Mouse (Mus musculus): ENCODE measurements around the gene Dgki. TPM values are rescaled to one million over a fixed set of nuclear protein-coding genes. Genes with fewer than 3 reads are reported as not detected.
A peak's percentile ranks its signal among the peaks of the same experiment; 100 is the strongest.

Dgki gene
- total and polyA plus RNA-seq, 3 experiments: not detected

GRCm38 (mm10) chr6:36960658-36961057, 339.3 kb downstream of the Dgki start:
- no peaks in the 10 kb centered on the region for H3K9me3 ChIP-seq (replicated peaks; ENCODE audit: insufficient read depth, low read length)
- H3K4me3 ChIP-seq (ENCODE audit: control insufficient read depth in 1 of 2, insufficient read depth in 1 of 2, low read depth in 2 of 2, low read length in 2 of 2): no peak overlapping the region
- no peak overlapping the region for H3K9ac ChIP-seq (ENCODE audit: control insufficient read depth, low read depth, low read length, poor library complexity, severe bottlenecking)
- H3K4me1 ChIP-seq (ENCODE audit: control insufficient read depth in 1 of 2, insufficient read depth in 2 of 2, low read length in 2 of 2): no peaks in the 10 kb centered on the region
- TF ChIP-seq MAFK (IDR thresholded peaks at IDR 0.05; ENCODE audit: borderline replicate concordance, low read depth, low read length) (no peak), TAL1 (IDR thresholded peaks at IDR 0.05; ENCODE audit: low read length) (no peak), E2F4 (IDR thresholded peaks at IDR 0.05; ENCODE audit: borderline replicate concordance, low read depth, low read length) (no peak), CHD1 (IDR thresholded peaks at IDR 0.05; ENCODE audit: low read depth, low read length) (no peak), ZNF384 (IDR thresholded peaks at IDR 0.05; ENCODE audit: low read depth, low read length) (no peak), SMC3 (IDR thresholded peaks at IDR 0.05; ENCODE audit: low read depth, low read length) (no peak), MAX (IDR thresholded peaks at IDR 0.05; ENCODE audit: low read length) (no peak), ELF1 (IDR thresholded peaks at IDR 0.05; ENCODE audit: low read depth, low read length) (no peak), ZKSCAN1 (IDR thresholded peaks at IDR 0.05; ENCODE audit: low read depth, low read length) (no peak)
- no peaks in the 10 kb centered on the region for H3K27me3 ChIP-seq (ENCODE audit: control insufficient read depth in 1 of 2, insufficient read depth in 2 of 2, low read length in 2 of 2)
- no peak overlapping the region for H3K27ac ChIP-seq (ENCODE audit: control insufficient read depth, low read depth, low read length)
- no peaks in the 10 kb centered on the region for H3K79me2 ChIP-seq (ENCODE audit: control insufficient read depth, insufficient read depth, low read length, poor library complexity)
- no peaks in the 10 kb centered on the region for H3K36me3 ChIP-seq (ENCODE audit: control insufficient read depth in 1 of 2, insufficient read depth in 2 of 2, low read length in 2 of 2)
- no peak for DNase-seq (ENCODE audit: low read depth, low spot score)

GRCm38 (mm10) chr6:36955293-36955692, 344.7 kb downstream of the Dgki start:
- H3K4me1 ChIP-seq (ENCODE audit: control insufficient read depth in 1 of 2, insufficient read depth in 2 of 2, low read length in 2 of 2): no peaks in the 10 kb centered on the region
- no peaks in the 10 kb centered on the region for H3K9me3 ChIP-seq (replicated peaks; ENCODE audit: insufficient read depth, low read length)
- no peak overlapping the region for H3K4me3 ChIP-seq (ENCODE audit: control insufficient read depth in 1 of 2, insufficient read depth in 1 of 2, low read depth in 2 of 2, low read length in 2 of 2)
- H3K9ac ChIP-seq (ENCODE audit: control insufficient read depth, low read depth, low read length, poor library complexity, severe bottlenecking): no peak overlapping the region
- H3K27me3 ChIP-seq (ENCODE audit: control insufficient read depth in 1 of 2, insufficient read depth in 2 of 2, low read length in 2 of 2): no peaks in the 10 kb centered on the region
- no peaks in the 10 kb centered on the region for H3K36me3 ChIP-seq (ENCODE audit: control insufficient read depth in 1 of 2, insufficient read depth in 2 of 2, low read length in 2 of 2)
- no peak overlapping the region for H3K27ac ChIP-seq (ENCODE audit: control insufficient read depth, low read depth, low read length)
- DNase-seq (ENCODE audit: low read depth, low spot score): peak; percentile 21
- TF ChIP-seq CTCF (IDR thresholded peaks at IDR 0.05 in 2 of 3, conservative IDR thresholded peaks at IDR 0.05 in 1 of 3; ENCODE audit: control insufficient read depth in 1 of 3, insufficient read depth in 1 of 3, low read depth in 2 of 3, low read length in 3 of 3, poor library complexity in 1 of 3, severe bottlenecking in 1 of 3): peak in 2 of 3 experiments; percentile 40 to 44; a peak in 4 of 6 replicates
- TF ChIP-seq TAL1 (IDR thresholded peaks at IDR 0.05; ENCODE audit: low read length): no peak
- no peak for TF ChIP-seq ZNF384 (IDR thresholded peaks at IDR 0.05; ENCODE audit: low read depth, low read length)
- TF ChIP-seq JUND (IDR thresholded peaks at IDR 0.05; ENCODE audit: low read depth, low read length): no peak
- no peak for TF ChIP-seq POLR2AphosphoS5 (IDR thresholded peaks at IDR 0.05; ENCODE audit: borderline replicate concordance, low read depth, low read length)
- TF ChIP-seq SMC3 (IDR thresholded peaks at IDR 0.05; ENCODE audit: low read depth, low read length): peak; percentile 33
- no peak for TF ChIP-seq CHD2 (IDR thresholded peaks at IDR 0.05; ENCODE audit: low read length)
- no peak for TF ChIP-seq MYB (IDR thresholded peaks at IDR 0.05; ENCODE audit: low read depth, low read length)
- no peak for TF ChIP-seq CHD1 (IDR thresholded peaks at IDR 0.05; ENCODE audit: low read depth, low read length)
- TF ChIP-seq POLR2A (IDR thresholded peaks at IDR 0.05; ENCODE audit: control insufficient read depth in 1 of 2, insufficient read depth in 1 of 2, low read depth in 1 of 2, low read length in 2 of 2, poor library complexity in 1 of 2): no peak
- TF ChIP-seq NELFE (IDR thresholded peaks at IDR 0.05; ENCODE audit: low read depth, low read length): no peak
- TF ChIP-seq USF2 (IDR thresholded peaks at IDR 0.05; ENCODE audit: borderline replicate concordance in 1 of 2, insufficient read depth in 1 of 2, low read depth in 1 of 2, low read length in 2 of 2): no peak
- no peak for TF ChIP-seq MXI1 (IDR thresholded peaks at IDR 0.05; ENCODE audit: low read depth, low read length)
- no peak for TF ChIP-seq ZC3H11A (IDR thresholded peaks at IDR 0.05; ENCODE audit: low read depth, low read length)
- TF ChIP-seq GABPA (IDR thresholded peaks at IDR 0.05; ENCODE audit: low read depth, low read length): no peak
- no peak for TF ChIP-seq MAFK (IDR thresholded peaks at IDR 0.05; ENCODE audit: borderline replicate concordance, low read depth, low read length)
- TF ChIP-seq RAD21 (IDR thresholded peaks at IDR 0.05; ENCODE audit: low read depth, low read length): peak; percentile 16; the same call in 1 of the 2 replicates
- TF ChIP-seq TCF12 (IDR thresholded peaks at IDR 0.05; ENCODE audit: low read depth, low read length): no peak
- TF ChIP-seq KAT2A (conservative IDR thresholded peaks at IDR 0.05; ENCODE audit: low read depth, low read length): no peak
- no peaks in the 10 kb centered on the region for H3K79me2 ChIP-seq (ENCODE audit: control insufficient read depth, insufficient read depth, low read length, poor library complexity)
